Mouse (Mus musculus): ENCODE results near the gene Gabrd. TPM values are rescaled to one million over a fixed set of nuclear protein-coding genes. Genes with fewer than 3 reads are reported as not detected.

Gene Gabrd
- total and polyA plus RNA-seq, 3 experiments: 0.08 TPM; not detected in 2

GRCm38 (mm10) chr4:155429202-155429601 lies 31.3 kb upstream of the Gabrd start (continued):
- TF ChIP-seq GABPA (IDR thresholded peaks at IDR 0.05; ENCODE audit: insufficient replicate concordance, low read depth, low read length) (no peak), MAX (IDR thresholded peaks at IDR 0.05; ENCODE audit: low read length) (no peak), ETS1 (conservative IDR thresholded peaks at IDR 0.05; ENCODE audit: low read depth, low read length) (no peak; the same call in 1 of the 2 replicates), POLR2A (IDR thresholded peaks at IDR 0.05; ENCODE audit: low read depth, low read length) (no peak), NELFE (IDR thresholded peaks at IDR 0.05; ENCODE audit: low read depth, low read length) (no peak), MAFK (IDR thresholded peaks at IDR 0.05; ENCODE audit: insufficient replicate concordance, low read length) (no peak), RCOR1 (conservative IDR thresholded peaks at IDR 0.05; ENCODE audit: low read depth, low read length) (no peak)

- no peak overlapping the region for H3K4me2 ChIP-seq (ENCODE audit: insufficient read depth, low read depth, poor library complexity, severe bottlenecking)
- TF ChIP-seq NELFE (IDR thresholded peaks at IDR 0.05; ENCODE audit: low read depth, low read length) (no peak), MEF2A (IDR thresholded peaks at IDR 0.05; ENCODE audit: borderline replicate concordance, low read depth, low read length) (peak; percentile 51; the same call in 1 of the 2 replicates), TBP (conservative IDR thresholded peaks at IDR 0.05; ENCODE audit: low read depth, low read length) (no peak), EP300 (IDR thresholded peaks at IDR 0.05; ENCODE audit: low read length) (peak; percentile 56)
- no peaks in the 10 kb centered on the region for H3K79me2 ChIP-seq (replicated peaks; ENCODE audit: control insufficient read depth, extremely low read depth, insufficient read depth, poor library complexity, severe bottlenecking)
- DNase-seq (ENCODE audit: extremely low read depth): no peak
- peaks cover 5 to 28% of the 10 kb centered on the region in 2 experiments for H3K36me3 ChIP-seq (replicated peaks in 1 of 2; ENCODE audit: control insufficient read depth in 1 of 2, insufficient read depth in 1 of 2, low read length in 1 of 2)
- H3K27me3 ChIP-seq (replicated peaks): no peaks in the 10 kb centered on the region
- dilution Hi-C loops (cut with MboI; ENCODE audit: extremely low pct_ligation_motif_present, extremely low pct_unique_long_range_greater_than_20kb, low sequenced_read_pairs) (no loop called here), in situ Hi-C loops (cut with MboI; ENCODE audit: low pct_ligation_motif_present, low pct_unique_long_range_greater_than_20kb, low sequenced_read_pairs) (loop anchor here (5.0 kb wide), 1 partner anchor 34 kb away; no protein-coding TSS in a partner anchor)
- peaks cover 5% of the 10 kb centered on the region for H3K9me3 ChIP-seq (replicated peaks; ENCODE audit: low read length)
- H3K27ac ChIP-seq (ENCODE audit: insufficient read depth, low read depth): peak overlapping the region; percentile 67
- peak overlapping the region; percentile 10; the same call in 1 of the 2 replicates for H3K9ac ChIP-seq (ENCODE audit: insufficient read depth, low read depth)
- no peak overlapping the region for H3K4me3 ChIP-seq (replicated peaks in 1 of 3; ENCODE audit: low read depth in 2 of 3, low read length in 2 of 3, poor library complexity in 1 of 3)
- H3K4me1 ChIP-seq (ENCODE audit: control insufficient read depth in 1 of 2, insufficient read depth in 2 of 2): peaks cover 31 to 63% of the 10 kb centered on the region in 2 experiments
Observed at GRCm38 (mm10) chr4:155428442-155428841, 30.5 kb upstream of the Gabrd start.

- in situ Hi-C loops (cut with MboI; ENCODE audit: low pct_ligation_motif_present, low pct_unique_long_range_greater_than_20kb, low sequenced_read_pairs) (loop anchor here (5.0 kb wide), 1 partner anchor 36 kb away; no protein-coding TSS in a partner anchor), dilution Hi-C loops (cut with MboI; ENCODE audit: extremely low pct_ligation_motif_present, extremely low pct_unique_long_range_greater_than_20kb, low sequenced_read_pairs) (no loop called here)
- peaks cover 31 to 66% of the 10 kb centered on the region in 2 experiments for H3K4me1 ChIP-seq (ENCODE audit: control insufficient read depth in 1 of 2, insufficient read depth in 2 of 2)
- no peaks in the 10 kb centered on the region for H3K79me2 ChIP-seq (replicated peaks; ENCODE audit: control insufficient read depth, extremely low read depth, insufficient read depth, poor library complexity, severe bottlenecking)
- H3K9ac ChIP-seq (ENCODE audit: insufficient read depth, low read depth): peak overlapping the region; percentile 10
- no peaks in the 10 kb centered on the region for H3K27me3 ChIP-seq (replicated peaks)
- H3K27ac ChIP-seq (ENCODE audit: insufficient read depth, low read depth): peak overlapping the region; percentile 94
- peak; percentile 61 for DNase-seq (ENCODE audit: extremely low read depth)
- peak overlapping the region; percentile 56 for H3K4me2 ChIP-seq (ENCODE audit: insufficient read depth, low read depth, poor library complexity, severe bottlenecking)
- peak overlapping the region in 1 of 3 experiments; percentile 32 for H3K4me3 ChIP-seq (replicated peaks in 1 of 3; ENCODE audit: low read depth in 2 of 3, low read length in 2 of 3, poor library complexity in 1 of 3)
- peaks cover 5% of the 10 kb centered on the region for H3K9me3 ChIP-seq (replicated peaks; ENCODE audit: low read length)
- peaks cover 6 to 36% of the 10 kb centered on the region in 2 experiments for H3K36me3 ChIP-seq (replicated peaks in 1 of 2; ENCODE audit: control insufficient read depth in 1 of 2, insufficient read depth in 1 of 2, low read length in 1 of 2)
- peak; percentile 85 for TF ChIP-seq TCF12 (IDR thresholded peaks at IDR 0.05; ENCODE audit: low read depth, low read length)
- peak; percentile 67 for TF ChIP-seq MXI1 (IDR thresholded peaks at IDR 0.05; ENCODE audit: low read depth, low read length)
- TF ChIP-seq MAX (IDR thresholded peaks at IDR 0.05; ENCODE audit: low read length): peak; percentile 80
- TF ChIP-seq IRF4 (IDR thresholded peaks at IDR 0.05; ENCODE audit: low read depth, low read length): peak; percentile 59
- TF ChIP-seq TBP (conservative IDR thresholded peaks at IDR 0.05; ENCODE audit: low read depth, low read length): 0 out of 2 replicates have a peak, but pooled peaks have one; percentile 33
- peak; percentile 18; the same call in 1 of the 2 replicates for TF ChIP-seq NELFE (IDR thresholded peaks at IDR 0.05; ENCODE audit: low read depth, low read length)
- TF ChIP-seq PAX5 (IDR thresholded peaks at IDR 0.05; ENCODE audit: low read length): no peak
- TF ChIP-seq BHLHE40 (IDR thresholded peaks at IDR 0.05; ENCODE audit: low read depth, low read length): peak; percentile 56
- TF ChIP-seq EP300 (IDR thresholded peaks at IDR 0.05; ENCODE audit: low read length): peak; percentile 67
- TF ChIP-seq MAFK (IDR thresholded peaks at IDR 0.05; ENCODE audit: insufficient replicate concordance, low read length): no peak
- TF ChIP-seq RCOR1 (conservative IDR thresholded peaks at IDR 0.05; ENCODE audit: low read depth, low read length): 0 out of 2 replicates have a peak, but pooled peaks have one; percentile 32
- no peak for TF ChIP-seq ZNF384 (IDR thresholded peaks at IDR 0.05; ENCODE audit: low read depth, low read length)
- 0 out of 2 replicates have a peak, but pooled peaks have one; percentile 42 for TF ChIP-seq UBTF (IDR thresholded peaks at IDR 0.05; ENCODE audit: low read depth, low read length)
- TF ChIP-seq HCFC1 (IDR thresholded peaks at IDR 0.05; ENCODE audit: low read depth, low read length): 0 out of 2 replicates have a peak, but pooled peaks have one; percentile 19
- 0 out of 2 replicates have a peak, but pooled peaks have one; percentile 18 for TF ChIP-seq POLR2A (IDR thresholded peaks at IDR 0.05; ENCODE audit: low read depth, low read length)
- TF ChIP-seq JUND (conservative IDR thresholded peaks at IDR 0.05; ENCODE audit: low read depth, low read length): no peak
- TF ChIP-seq KAT2A (IDR thresholded peaks at IDR 0.05; ENCODE audit: insufficient replicate concordance, low read length): 0 out of 2 replicates have a peak, but pooled peaks have one; percentile 46
- TF ChIP-seq SIN3A (IDR thresholded peaks at IDR 0.05; ENCODE audit: low read length): peak; percentile 63; the same call in 1 of the 2 replicates
- TF ChIP-seq ELF1 (IDR thresholded peaks at IDR 0.05; ENCODE audit: low read depth, low read length): no peak
- TF ChIP-seq MYC (IDR thresholded peaks at IDR 0.05; ENCODE audit: low read depth, low read length): peak; percentile 77
- TF ChIP-seq CHD2 (IDR thresholded peaks at IDR 0.05; ENCODE audit: low read length): peak; percentile 55; the same call in 1 of the 2 replicates
- TF ChIP-seq MAZ (IDR thresholded peaks at IDR 0.05; ENCODE audit: low read depth, low read length): 0 out of 2 replicates have a peak, but pooled peaks have one; percentile 15
- peak; percentile 51; the same call in 1 of the 2 replicates for TF ChIP-seq ETS1 (conservative IDR thresholded peaks at IDR 0.05; ENCODE audit: low read depth, low read length)
- no peak for TF ChIP-seq E2F4 (IDR thresholded peaks at IDR 0.05; ENCODE audit: insufficient replicate concordance, low read depth, low read length)
- peak; percentile 21; the same call in 1 of the 2 replicates for TF ChIP-seq NRF1 (IDR thresholded peaks at IDR 0.05; ENCODE audit: low read depth, low read length)
Observed at GRCm38 (mm10) chr4:155426272-155426671, 28.4 kb upstream of the Gabrd start.

Measured in CH12.LX (cell line).